Mouse (Mus musculus) adrenal gland, adult 2 months (tissue): ENCODE data around the gene Lgi4. TPM values are rescaled to one million over a fixed set of nuclear protein-coding genes. Genes with fewer than 3 reads are reported as not detected.
A peak's percentile ranks its signal among the peaks of the same experiment; 100 is the strongest.

ENCODE experiments used
- DNase-seq: peaks from one replicate; pipeline ENCODE4 v3.0.0; 2021
- polyA plus RNA-seq: library from polyadenylated mRNA; depleted of rRNA; stranded (reverse); fragments of >200 nt; gene quantifications from 2 replicates; pipeline ENCODE4 v1.2.3, GENCODE M21; 2012
- total RNA-seq, 2 experiments: library from RNA; stranded (reverse); gene quantifications; 2 replicates each; pipeline ENCODE4 v1.2.3; 2021

Gene Lgi4
- total and polyA plus RNA-seq, 3 experiments = 2.2 to 6.5 (median 3.3) TPM

DNA sequence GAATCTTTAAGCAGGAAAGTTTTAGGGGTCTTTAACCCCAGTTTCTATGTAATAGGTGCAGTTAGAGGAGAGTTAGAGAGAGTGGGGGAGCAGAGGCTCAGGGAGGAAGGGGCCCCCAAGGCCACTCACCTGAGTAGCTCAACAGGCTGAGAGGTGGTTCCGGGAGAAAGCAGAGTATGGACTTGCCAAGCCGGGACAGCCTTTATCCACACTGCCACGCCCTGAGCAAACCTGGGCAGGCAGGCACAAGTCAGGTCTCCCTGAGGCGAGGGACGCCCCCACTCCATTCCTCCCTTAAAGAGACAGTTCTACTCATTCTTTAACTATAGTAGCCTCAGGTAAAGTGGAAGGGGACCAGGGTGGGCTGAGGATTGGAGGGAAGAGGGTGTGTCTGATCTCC lies 17.4 kb downstream of the Lgi4 start, which contains the start of gene Fxyd3:
Gene Fxyd3, minus strand, starts transcription at position 213 of the 400 bp plus-strand sequence.
- no peak for DNase-seq

DNA sequence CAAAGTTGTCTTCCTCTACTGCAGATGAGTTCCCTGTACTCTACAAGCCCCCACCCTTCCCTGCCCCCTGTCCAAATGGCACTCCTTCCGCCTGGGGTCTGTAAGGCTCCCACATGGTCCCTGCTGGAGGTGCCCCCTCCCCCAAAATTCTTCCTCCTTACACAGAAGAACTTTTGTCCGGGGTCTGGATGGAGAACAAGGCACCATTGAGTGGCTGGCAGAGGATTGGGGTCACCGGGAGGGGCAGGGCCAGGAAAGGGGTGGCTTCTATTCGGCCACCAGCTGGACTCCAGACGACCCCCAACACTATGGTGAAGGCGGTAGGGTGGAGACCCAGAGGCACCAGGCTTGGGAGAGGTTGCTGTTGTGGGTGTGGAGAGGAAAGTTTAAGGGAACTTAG lies 18.3 kb downstream of the Lgi4 start:
- DNase-seq = no peak

GRCm38 (mm10) chr7:31077885-31078445 lies 18.8 kb downstream of the Lgi4 start:
- DNase-seq = no peak

DNA sequence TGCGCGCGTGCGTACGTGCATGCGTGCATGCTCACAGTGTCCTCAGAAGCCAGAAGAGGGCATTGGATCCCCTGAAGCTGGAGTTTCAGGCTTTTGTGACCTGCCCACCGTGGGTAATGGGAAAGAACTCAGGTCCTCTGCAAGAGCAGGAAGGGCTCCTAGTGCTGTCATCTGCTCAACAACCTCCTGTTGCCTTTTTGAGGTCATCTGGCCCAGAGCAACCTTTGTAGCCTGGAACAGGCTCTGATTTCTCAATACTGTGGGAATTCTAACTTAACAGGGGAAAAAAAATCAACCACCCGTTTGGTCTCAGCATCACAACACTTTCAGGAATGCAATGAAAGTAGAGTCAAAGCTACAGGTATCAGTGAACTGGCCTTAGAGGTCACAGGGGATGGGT lies 20.5 kb downstream of the Lgi4 start:
- DNase-seq = no peak

DNA sequence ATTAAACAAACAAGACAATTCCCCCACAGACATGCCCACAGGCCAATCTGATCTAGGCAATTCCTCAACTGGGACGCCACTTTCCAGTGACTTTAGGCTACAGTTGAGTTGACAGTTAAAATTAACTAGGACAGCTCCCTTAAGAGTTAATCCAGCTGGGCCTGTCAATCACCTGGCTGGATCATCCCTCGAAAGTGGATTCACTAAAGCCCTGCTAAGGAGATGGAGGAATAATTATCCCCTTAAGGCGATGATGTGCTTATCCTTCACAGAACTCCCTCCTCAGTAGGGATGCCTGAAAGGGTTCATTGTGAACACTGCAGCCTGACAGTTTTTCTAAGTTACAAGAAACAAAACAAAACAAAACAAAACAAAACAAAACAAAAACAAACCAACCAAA lies 21.5 kb downstream of the Lgi4 start:
- no peak for DNase-seq

DNA sequence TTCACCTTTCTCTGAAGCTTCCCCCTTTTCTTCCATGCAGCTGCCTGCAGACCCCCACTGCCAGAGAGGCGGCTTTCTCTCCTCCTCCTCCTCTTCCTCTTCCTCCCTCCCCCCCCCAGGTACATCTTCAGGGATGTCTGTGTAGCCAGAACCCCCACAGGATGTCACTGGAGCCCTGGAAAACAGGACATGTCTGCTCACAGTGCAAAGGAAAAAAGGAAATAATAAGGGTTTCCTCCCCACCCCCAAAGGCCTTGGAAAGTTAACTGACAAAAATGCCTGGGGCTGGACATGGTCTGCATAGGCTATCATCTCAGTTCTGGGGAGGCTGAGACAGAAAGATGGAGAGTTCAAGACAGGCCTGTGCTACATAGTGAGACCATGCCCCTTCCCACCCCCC lies 22.0 kb downstream of the Lgi4 start:
- no peak for DNase-seq

- no peak for DNase-seq
These were observed 23.0 kb downstream of the Lgi4 start for GRCm38 (mm10) chr7:31082106-31082505.

DNA sequence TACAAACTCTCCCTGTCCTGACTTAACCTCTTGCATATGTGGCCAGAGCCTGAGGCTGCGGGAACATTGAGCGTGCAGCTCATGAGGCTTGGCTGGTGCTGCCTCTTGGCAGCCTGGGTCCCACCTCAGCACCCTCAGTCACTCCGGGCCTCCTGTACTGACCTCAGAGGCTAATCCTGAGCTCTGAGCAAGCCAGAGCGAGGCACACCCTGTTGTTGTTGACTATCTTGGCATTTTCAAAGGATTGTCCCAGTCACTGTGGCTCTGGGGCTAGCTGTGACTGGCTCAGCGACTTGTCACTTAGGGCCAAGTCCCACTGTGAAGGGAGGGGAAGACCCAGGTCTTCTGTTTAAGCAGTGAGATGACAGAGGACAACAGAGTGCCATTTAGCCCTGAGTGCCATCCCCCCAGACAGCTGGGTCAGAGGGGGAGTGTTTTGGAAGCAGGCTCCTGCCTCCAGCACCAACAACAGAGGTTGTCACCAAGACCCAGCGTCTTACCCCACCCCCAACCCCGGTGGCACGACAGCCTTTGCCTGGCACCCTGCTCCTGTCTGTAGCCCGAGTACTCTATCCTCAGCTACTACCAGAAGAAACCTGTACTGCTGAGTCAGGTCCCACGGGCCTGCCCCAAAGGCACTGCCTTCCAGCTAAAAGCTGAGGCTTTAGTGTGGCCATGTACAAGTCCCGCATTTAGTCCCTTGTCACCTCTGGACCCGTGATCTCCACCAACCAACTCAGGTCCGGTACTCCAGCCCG lies 23.9 kb downstream of the Lgi4 start:
- DNase-seq = peak; percentile 51

GRCm38 (mm10) chr7:31084140-31084539 lies 25.0 kb downstream of the Lgi4 start:
- no peak for DNase-seq

DNA sequence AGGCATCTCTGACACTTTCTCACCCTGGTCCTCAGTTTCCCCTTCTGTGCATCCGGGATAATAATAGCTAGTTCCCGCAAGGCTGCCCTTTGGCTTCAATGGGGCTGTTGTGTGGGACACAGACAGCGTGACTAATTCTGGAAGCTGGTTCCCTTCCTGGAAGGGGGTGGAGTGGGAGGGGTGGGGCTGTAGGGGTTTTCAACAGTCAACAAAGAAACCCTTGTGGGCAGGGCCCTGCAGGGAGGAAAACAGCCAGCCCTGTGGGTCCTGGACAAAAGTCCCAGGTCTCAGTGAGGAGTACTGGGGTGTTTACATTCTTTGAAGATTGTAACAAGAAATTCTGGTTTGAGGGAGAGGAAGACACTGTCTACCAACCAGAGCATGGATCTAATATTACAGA lies 26.0 kb downstream of the Lgi4 start:
- peak; percentile 56 for DNase-seq

DNA sequence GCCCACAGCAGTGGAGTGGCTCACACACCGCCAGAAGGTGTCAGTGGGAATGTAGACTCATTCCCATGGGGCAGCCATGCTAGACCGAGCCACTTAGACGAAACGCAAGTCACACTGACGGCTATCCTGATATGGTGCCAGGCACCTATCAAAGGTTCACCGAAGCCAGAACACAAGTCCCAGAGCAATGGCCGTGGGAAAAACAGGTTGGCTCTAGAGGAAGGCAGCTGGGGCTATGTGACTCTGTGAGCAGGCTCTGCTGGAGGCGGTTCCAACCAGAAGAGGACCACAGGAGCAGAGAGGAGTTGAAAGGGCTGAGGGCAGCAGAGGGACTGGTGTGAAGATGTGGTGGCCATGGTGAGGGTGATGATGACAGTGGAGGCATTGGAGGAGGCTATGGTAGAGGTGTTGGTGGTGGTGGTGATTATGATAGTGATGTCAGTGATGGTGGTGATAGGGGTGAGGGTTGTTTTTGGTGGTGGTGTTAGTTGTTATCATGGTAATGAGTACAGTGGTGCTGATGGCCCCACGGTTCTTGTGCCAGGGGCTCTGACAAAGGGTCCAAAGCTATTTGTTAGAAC lies 27.1 kb downstream of the Lgi4 start:
- no peak for DNase-seq

DNA sequence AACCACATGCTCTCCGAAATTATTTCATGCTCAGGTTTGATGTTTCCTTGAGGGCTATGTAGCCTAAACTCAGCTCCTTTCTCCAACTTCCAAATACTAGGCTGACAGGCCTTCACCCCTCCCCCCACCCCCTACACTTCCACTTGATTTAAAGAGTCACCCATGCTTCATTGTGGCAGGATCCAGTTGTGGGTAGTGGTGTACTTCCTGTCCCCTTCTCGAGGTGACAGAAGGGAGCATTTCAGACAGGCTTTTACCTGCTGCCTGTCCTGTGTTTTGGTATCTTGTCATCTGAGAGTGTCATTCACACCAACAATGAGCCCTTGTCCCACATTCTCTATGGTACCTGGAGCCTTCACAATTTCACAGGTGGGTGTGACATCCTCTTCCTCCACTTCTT lies 28.1 kb downstream of the Lgi4 start:
- DNase-seq = no peak

DNA sequence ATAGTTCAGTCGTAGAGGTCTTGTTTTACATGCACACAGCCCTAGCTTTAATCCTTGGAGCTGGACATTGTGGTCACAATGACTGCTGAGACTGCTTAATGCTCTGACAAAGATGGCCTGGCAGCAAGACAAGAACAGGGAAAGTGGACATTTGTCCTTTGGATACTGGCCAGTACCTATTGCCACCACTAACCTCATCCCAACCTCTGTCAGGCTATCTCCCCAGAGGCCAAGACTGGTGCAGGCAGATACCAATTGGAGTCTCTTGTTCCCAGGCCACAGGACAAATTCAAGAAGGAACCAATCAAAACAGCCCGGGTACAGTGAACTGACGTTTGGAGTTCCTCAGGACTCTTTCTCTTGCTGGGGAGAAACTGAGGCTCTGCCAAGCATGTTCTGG lies 29.1 kb downstream of the Lgi4 start:
- DNase-seq = peak; percentile 38

GRCm38 (mm10) chr7:31089721-31090120 lies 30.6 kb downstream of the Lgi4 start:
- DNase-seq = no peak

- DNase-seq = no peak
These were observed 35.8 kb downstream of the Lgi4 start for GRCm38 (mm10) chr7:31094774-31095501.

DNA sequence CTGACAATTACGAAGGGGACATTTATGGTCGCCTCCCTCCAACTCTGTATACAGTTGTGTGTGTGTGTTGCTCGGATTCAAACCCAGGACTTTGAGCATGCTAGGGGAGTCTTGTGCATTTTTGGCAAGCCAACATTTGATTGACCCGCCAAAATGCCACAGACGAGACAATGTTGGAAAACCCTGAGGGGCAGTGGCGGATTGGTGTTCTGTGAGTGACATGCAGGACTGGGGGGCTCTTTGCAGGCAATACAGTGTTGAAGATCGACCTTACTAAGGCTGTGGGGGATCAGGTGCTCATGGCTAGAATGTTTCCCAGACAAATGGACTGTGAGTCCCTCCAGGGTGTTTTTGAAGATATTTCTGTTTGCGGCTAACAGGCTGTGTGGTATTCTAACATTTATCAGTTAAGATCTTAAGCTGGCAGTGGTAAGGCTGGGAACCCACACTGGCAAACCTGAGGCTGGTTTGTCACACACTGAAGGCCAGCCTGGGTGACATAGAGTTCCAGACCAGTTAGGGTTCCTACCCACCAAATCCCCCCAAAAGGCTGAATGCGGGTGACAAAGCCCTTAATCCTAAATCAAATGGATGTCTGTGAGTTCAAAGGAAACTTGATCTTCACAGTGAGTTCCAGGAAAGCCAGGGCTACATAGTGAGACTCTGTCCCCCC lies 37.9 kb downstream of the Lgi4 start:
- DNase-seq = no peak

GRCm38 (mm10) chr7:31097583-31098248 lies 38.6 kb downstream of the Lgi4 start:
- DNase-seq = peak; percentile 89

DNA sequence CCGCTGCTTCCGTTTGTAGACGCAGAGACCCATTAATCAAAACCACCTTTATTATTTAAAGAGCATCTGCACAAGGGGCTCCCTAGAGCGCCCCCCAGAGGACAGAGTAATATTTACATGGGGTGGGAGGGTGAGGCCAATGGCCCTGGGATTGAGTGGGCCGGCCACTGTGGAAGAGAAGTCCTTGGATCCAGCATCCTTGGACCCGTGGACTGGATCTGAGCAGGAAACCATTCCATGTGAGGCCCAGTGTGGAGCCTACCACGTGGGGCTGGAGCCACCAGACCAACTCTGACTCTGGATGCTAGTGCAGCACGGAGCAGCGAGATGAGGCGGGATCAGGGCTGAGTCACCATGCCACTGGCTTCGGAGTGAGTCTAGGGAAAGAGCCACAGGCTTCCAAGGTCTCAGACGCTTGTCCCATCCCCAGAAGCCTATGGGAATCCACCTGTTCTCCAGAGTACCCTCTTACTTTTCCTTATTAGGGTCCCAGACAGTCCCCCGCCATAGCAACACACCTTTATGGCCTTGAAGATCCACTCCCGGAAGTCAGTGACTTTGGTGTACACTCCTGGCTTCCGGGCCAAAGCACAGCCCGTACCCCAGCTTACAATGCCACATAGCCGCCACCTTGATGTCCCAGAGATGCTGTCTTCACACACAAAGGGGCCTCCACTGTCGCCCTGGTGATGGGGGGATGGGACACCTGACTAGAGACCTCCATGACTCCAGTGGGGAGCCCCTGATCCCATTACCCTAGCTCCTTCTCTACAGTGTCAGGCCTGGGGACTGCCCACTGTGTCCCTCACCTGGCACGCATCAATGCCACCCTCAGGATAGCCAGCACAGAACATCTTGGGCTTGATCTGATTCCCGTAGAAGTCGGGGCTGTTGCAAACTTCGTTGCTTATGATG lies 39.8 kb downstream of the Lgi4 start:
- DNase-seq = peak; percentile 81

DNA sequence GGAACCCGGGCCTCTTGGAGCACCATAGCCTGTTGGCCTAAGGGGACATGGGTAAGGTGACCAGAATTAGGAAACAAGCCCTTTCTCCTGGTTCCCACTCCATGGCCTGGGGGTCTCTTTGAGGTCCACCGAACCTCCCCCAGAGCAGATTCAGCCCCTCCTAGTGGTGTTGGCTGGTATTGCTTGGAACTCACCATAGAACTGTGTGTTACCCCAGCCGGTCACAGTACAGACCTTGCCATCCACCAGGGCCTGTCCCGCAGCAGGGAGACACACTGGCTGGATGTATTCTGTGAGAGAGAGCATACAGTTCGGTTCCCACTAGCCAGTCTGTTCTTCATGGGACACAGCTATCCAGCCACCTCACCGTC lies 40.5 kb downstream of the Lgi4 start:
- no peak for DNase-seq

GRCm38 (mm10) chr7:31100786-31101185 lies 41.6 kb downstream of the Lgi4 start:
- DNase-seq = peak; percentile 81
